Mouse (Mus musculus) testis, adult 2 months (tissue): ENCODE data around the gene Fgfr1op.

Experiments used
- CTCF ChIP-seq: fragments of 200-500 bp; IDR thresholded peaks from 2 replicates; pipeline ENCODE4 v1.5.1; 2012; ENCODE audit warnings: low read depth, mild to moderate bottlenecking, inconsistent platforms, low read length, moderate library complexity; ENCODE audit not compliant: control insufficient read depth, insufficient read depth, insufficient replicate concordance
- POLR2A ChIP-seq: fragments of 200-500 bp; IDR thresholded peaks from 2 replicates; pipeline ENCODE4 v1.6.1; 2012; ENCODE audit warnings: low read depth, mild to moderate bottlenecking, inconsistent platforms, low read length, moderate library complexity; ENCODE audit not compliant: control insufficient read depth

DNA sequence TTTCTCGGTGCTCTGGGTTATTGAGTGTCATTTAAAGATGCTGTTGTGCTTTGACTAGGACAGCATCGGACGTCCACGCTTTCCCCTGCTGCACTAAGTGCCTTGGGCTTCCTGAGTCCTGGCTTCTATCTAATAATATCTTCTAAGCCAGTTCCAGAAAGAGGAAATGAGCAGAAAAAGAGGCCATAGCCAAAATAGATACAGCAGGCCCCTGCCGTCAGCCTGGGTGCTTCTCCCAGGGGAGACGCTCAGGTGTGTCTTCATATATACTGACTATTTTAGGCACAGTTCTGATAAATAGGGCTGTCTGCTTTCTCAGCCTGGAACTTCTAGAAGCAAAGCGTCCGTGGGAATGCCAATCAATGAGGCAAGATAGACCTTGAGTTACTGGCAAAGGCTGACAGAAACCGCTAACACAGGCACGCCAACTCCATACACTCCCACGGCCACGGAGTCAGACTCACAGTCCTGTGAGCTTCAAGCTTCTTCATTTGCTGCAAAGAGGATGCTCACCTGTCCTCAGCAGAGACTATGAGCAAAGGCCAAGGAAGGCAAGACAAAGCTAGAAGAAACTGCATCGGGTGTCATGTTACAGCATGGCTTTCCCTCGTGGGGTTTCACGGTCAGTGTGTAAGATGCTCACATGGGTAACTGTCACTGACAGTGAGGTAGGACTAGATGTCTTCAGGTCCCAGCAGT lies 72.9 kb downstream of the Fgfr1op start:
- TF ChIP-seq POLR2A, result no peak
- TF ChIP-seq CTCF, result no peak
